Mouse (Mus musculus) myocyte (in vitro differentiated cells): ENCODE data around the gene Ttbk2.

Experiments used
- E2F4 ChIP-seq: IDR thresholded peaks from one replicate; pipeline ENCODE4 v1.6.1; 2011; ENCODE audit warnings: mild to moderate bottlenecking, control low read depth, moderate library complexity; ENCODE audit not compliant: insufficient read depth
- MYOD1 ChIP-seq, 3 experiments: IDR thresholded peaks; one replicate each; pipeline ENCODE4 v1.6.1; 2011; ENCODE audit warnings: control low read depth in 2 of 3, low read depth in 2 of 3, mild to moderate bottlenecking in 2 of 3, moderate library complexity in 1 of 3; ENCODE audit not compliant: insufficient read length in 2 of 3, control insufficient read depth in 1 of 3
- POLR2A ChIP-seq: IDR thresholded peaks from one replicate; pipeline ENCODE4 v1.6.1; 2011; ENCODE audit warnings: low read depth, mild to moderate bottlenecking, control low read depth, moderate library complexity; ENCODE audit not compliant: insufficient read length
- POLR2AphosphoS2 ChIP-seq: IDR thresholded peaks from one replicate; pipeline ENCODE4 v1.6.1; 2011; ENCODE audit warnings: low read depth, control low read depth; ENCODE audit not compliant: insufficient read length
- TCF12 ChIP-seq: IDR thresholded peaks from one replicate; pipeline ENCODE4 v1.6.1; 2011; ENCODE audit warnings: mild to moderate bottlenecking, control low read depth; ENCODE audit not compliant: poor library complexity, insufficient read depth, severe bottlenecking

GRCm38 (mm10) chr2:120863389-120863788, 13.0 kb upstream of the Ttbk2 start:
- TF ChIP-seq E2F4 = no peak
- no peak for TF ChIP-seq POLR2A
- TF ChIP-seq TCF12 = no peak
- no peak for TF ChIP-seq POLR2AphosphoS2
- TF ChIP-seq MYOD1 (IDR thresholded peaks at IDR 0.05; ENCODE audit: control insufficient read depth in 1 of 3, insufficient read length in 2 of 3, low read depth in 2 of 3) = no peak
